In genomic region chr3:34647688-34648087, GRCm38 (mm10) we compare ENCODE assay signal across 7 mouse cellular contexts. TPM values are rescaled to one million over a fixed set of nuclear protein-coding genes. Genes with fewer than 3 reads are reported as not detected.
DNase-seq lines count a peak whose midpoint lies in the region; ATAC-seq and TF ChIP-seq lines count a peak whose summit lies in the region.

No protein-coding gene starts in this region.

- no peak for TF ChIP-seq POLR2A in MEL (IDR thresholded peaks at IDR 0.05; ENCODE audit: control insufficient read depth in 1 of 2, insufficient read depth in 1 of 2, low read depth in 1 of 2, low read length in 2 of 2, poor library complexity in 1 of 2)

- no peak overlapping the region for H3K4me3 ChIP-seq in C2C12 (ENCODE audit: insufficient read depth, poor library complexity, severe bottlenecking)
- H3K4me3 ChIP-seq in MEL (ENCODE audit: control insufficient read depth in 1 of 2, insufficient read depth in 1 of 2, low read depth in 2 of 2, low read length in 2 of 2), result no peak overlapping the region
- H3K4me3 ChIP-seq in layer of hippocampus, adult 2 months, result peak overlapping the region; percentile 57; the same call in 1 of the 2 replicates
- H3K4me3 ChIP-seq in stomach, embryonic 15.5 days (replicated peaks), result no peak overlapping the region

- H3K79me2 ChIP-seq in C2C12 (ENCODE audit: control insufficient read depth, insufficient read depth) (no peaks in the 10 kb centered on the region), MEL (ENCODE audit: control insufficient read depth, insufficient read depth, low read length, poor library complexity) (no peaks in the 10 kb centered on the region)

- peak; percentile 11; the same call in 1 of the 2 replicates for TF ChIP-seq RAD21 in MEL (IDR thresholded peaks at IDR 0.05; ENCODE audit: low read depth, low read length)

- H3K4me2 ChIP-seq in stomach, embryonic 15.5 days, result peak overlapping the region; percentile 63

- ATAC-seq in megakaryocyte progenitor cell, adult 5-6 weeks (replicated peaks; ENCODE audit: poor library complexity), result 0 out of 2 replicates have a peak, but pooled peaks have one; percentile 36
- ATAC-seq in stomach, embryonic 15.5 days (ENCODE audit: insufficient read depth, low FRiP score, low read depth), result no peak

- no peaks in the 10 kb centered on the region for H3K36me3 ChIP-seq in C2C12 (ENCODE audit: control insufficient read depth, insufficient read depth)
- H3K36me3 ChIP-seq in MEL (ENCODE audit: control insufficient read depth in 1 of 2, insufficient read depth in 2 of 2, low read length in 2 of 2), result no peaks in the 10 kb centered on the region
- no peaks in the 10 kb centered on the region for H3K36me3 ChIP-seq in stomach, embryonic 15.5 days

- no peak for TF ChIP-seq EP300 in MEL (IDR thresholded peaks at IDR 0.05; ENCODE audit: low read depth in 1 of 2, low read length in 2 of 2)

- H3K9ac ChIP-seq in MEL (ENCODE audit: control insufficient read depth, low read depth, low read length, poor library complexity, severe bottlenecking), result no peak overlapping the region
- H3K9ac ChIP-seq in stomach, embryonic 15.5 days, result no peak overlapping the region

- peaks cover 34% of the 10 kb centered on the region for H3K27me3 ChIP-seq in C2C12 (ENCODE audit: control insufficient read depth, insufficient read depth, insufficient read length)
- H3K27me3 ChIP-seq in MEL (ENCODE audit: control insufficient read depth in 1 of 2, insufficient read depth in 2 of 2, low read length in 2 of 2), result no peaks in the 10 kb centered on the region
- H3K27me3 ChIP-seq in stomach, embryonic 15.5 days (replicated peaks), result peaks cover 77% of the 10 kb centered on the region

- H3K4me1 ChIP-seq in MEL (ENCODE audit: control insufficient read depth in 1 of 2, insufficient read depth in 2 of 2, low read length in 2 of 2), result no peaks in the 10 kb centered on the region
- peaks cover 24% of the 10 kb centered on the region; the same call in 1 of the 2 replicates for H3K4me1 ChIP-seq in stomach, embryonic 15.5 days

- peak; percentile 6 for DNase-seq in MEL (ENCODE audit: low read depth, low spot score)
- peak; percentile 77 to 90 for DNase-seq in cerebellum, postnatal 4 days (ENCODE audit: low spot score in 2 of 2)
- peak; percentile 74 to 79 for DNase-seq in gastrocnemius, postnatal 4 days (ENCODE audit: low spot score in 2 of 2)
- peak; percentile 60 to 81 for DNase-seq in layer of hippocampus, adult 2 months (ENCODE audit: low spot score in 2 of 2)

- TF ChIP-seq CTCF in C2C12 (IDR thresholded peaks at IDR 0.05; ENCODE audit: control insufficient read depth, insufficient read depth, insufficient read length), result peak; percentile 6
- peak in 2 of 3 experiments; percentile 10 to 57; a peak in 3 of 6 replicates for TF ChIP-seq CTCF in MEL (IDR thresholded peaks at IDR 0.05 in 2 of 3, conservative IDR thresholded peaks at IDR 0.05 in 1 of 3; ENCODE audit: control insufficient read depth in 1 of 3, insufficient read depth in 1 of 3, low read depth in 2 of 3, low read length in 3 of 3, poor library complexity in 1 of 3, severe bottlenecking in 1 of 3)
- TF ChIP-seq CTCF in layer of hippocampus, adult 2 months (conservative IDR thresholded peaks at IDR 0.05), result peak; percentile 91

- no peak overlapping the region for H3ac ChIP-seq in C2C12 (ENCODE audit: control insufficient read depth, insufficient read length, low read depth)

- H3K79me3 ChIP-seq in C2C12 (ENCODE audit: low read depth), result no peaks in the 10 kb centered on the region

- H3K9me3 ChIP-seq in MEL (replicated peaks; ENCODE audit: insufficient read depth, low read length), result no peaks in the 10 kb centered on the region
- no peaks in the 10 kb centered on the region for H3K9me3 ChIP-seq in stomach, embryonic 15.5 days

- under 1% methylated on average over 14 of the region's 14 CpGs for WGBS in stomach, embryonic 15.5 days

- H3K27ac ChIP-seq in MEL (ENCODE audit: control insufficient read depth, low read depth, low read length), result no peak overlapping the region
- peak overlapping the region; percentile 91 for H3K27ac ChIP-seq in layer of hippocampus, adult 2 months
- no peak overlapping the region for H3K27ac ChIP-seq in stomach, embryonic 15.5 days

TF ChIP-seq in C2C12, 6 proteins besides CTCF, POLR2A, EP300 and RAD21:
- TF ChIP-seq MAX (IDR thresholded peaks at IDR 0.05), result no peak
- TF ChIP-seq MYOD1 (IDR thresholded peaks at IDR 0.05; ENCODE audit: control insufficient read depth, insufficient read length, low read depth), result no peak
- no peak for TF ChIP-seq FOSL1 (IDR thresholded peaks at IDR 0.05; ENCODE audit: insufficient read depth, low read length, poor library complexity, severe bottlenecking)
- no peak for TF ChIP-seq MYOG (IDR thresholded peaks at IDR 0.05; ENCODE audit: control insufficient read depth, extremely low read depth, insufficient read length)
- TF ChIP-seq USF1 (IDR thresholded peaks at IDR 0.05; ENCODE audit: low read depth), result no peak
- TF ChIP-seq CEBPB (IDR thresholded peaks at IDR 0.05; ENCODE audit: low read depth), result no peak

TF ChIP-seq in MEL, 35 proteins besides CTCF, POLR2A, EP300 and RAD21:
- TF ChIP-seq SMC3 (IDR thresholded peaks at IDR 0.05; ENCODE audit: low read depth, low read length), result 0 out of 2 replicates have a peak, but pooled peaks have one; percentile 17
- TF ChIP-seq JUND (IDR thresholded peaks at IDR 0.05; ENCODE audit: low read depth, low read length), result no peak
- TF ChIP-seq NELFE (IDR thresholded peaks at IDR 0.05; ENCODE audit: low read depth, low read length), result no peak
- no peak for TF ChIP-seq CHD2 (IDR thresholded peaks at IDR 0.05; ENCODE audit: low read length)
- TF ChIP-seq KAT2A (conservative IDR thresholded peaks at IDR 0.05; ENCODE audit: low read depth, low read length), result no peak
- no peak for TF ChIP-seq TBP (IDR thresholded peaks at IDR 0.05; ENCODE audit: low read depth, low read length)

RNA-seq across cellular contexts. Expression of gene Sox2, which starts 2.5 kb away (rescaled TPM):
- polyA plus RNA-seq in C2C12 (2012; fragmentation: generic; extraction: Trizol), result 0.01 TPM
- total RNA-seq in MEL (2012; rRNA removed), result not detected in 2 replicates
- polyA plus RNA-seq in MEL (2012; ENCODE audit: insufficient read depth in 1 of 2, insufficient read length in 2 of 2, low read depth in 1 of 2, low replicate concordance in 2 of 2, missing spikeins in 1 of 2), result not detected
- total RNA-seq in gastrocnemius, postnatal 4 days (2021), result under 1 TPM; 0.47 to 0.74 TPM
- 10 to 100 TPM; 41.1 to 45.9 TPM for total RNA-seq in layer of hippocampus, adult 2 months (2021)
- total RNA-seq in megakaryocyte progenitor cell, adult 5-6 weeks (2015), result not detected in 2 replicates
- total RNA-seq in megakaryocyte progenitor cell, adult 5-6 weeks (2017), result not detected in 2 replicates
- 11.6 and 14.0 TPM in 2 replicates for polyA plus RNA-seq in stomach, embryonic 15.5 days (2015; fragmentation: Nextera tagmentation; extraction: Ambion mirVana)

Comparison
In these comparisons a context has a peak if more than half of its experiments do, and no peak if none do; other contexts are left out.
1. CTCF ChIP-seq: peak in every context shown above with its lines; median percentile 91 in layer of hippocampus, adult 2 months; 34 in MEL; 6 in C2C12.
2. DNase-seq: peak in every context shown above with its lines; median percentile 84 in cerebellum, postnatal 4 days; 76 in gastrocnemius, postnatal 4 days; 70 in layer of hippocampus, adult 2 months; 6 in MEL.
3. RNA of gene Sox2, which starts 2.5 kb away (total RNA-seq): 41.1 to 45.9 TPM in layer of hippocampus, adult 2 months; 0.47 to 0.74 TPM in gastrocnemius, postnatal 4 days, not detected in MEL and not detected in megakaryocyte progenitor cell, adult 5-6 weeks; every median in the first group is over 10 times any median in the second.